Mouse (Mus musculus): ENCODE measurements around the gene Ccser2.

DNA sequence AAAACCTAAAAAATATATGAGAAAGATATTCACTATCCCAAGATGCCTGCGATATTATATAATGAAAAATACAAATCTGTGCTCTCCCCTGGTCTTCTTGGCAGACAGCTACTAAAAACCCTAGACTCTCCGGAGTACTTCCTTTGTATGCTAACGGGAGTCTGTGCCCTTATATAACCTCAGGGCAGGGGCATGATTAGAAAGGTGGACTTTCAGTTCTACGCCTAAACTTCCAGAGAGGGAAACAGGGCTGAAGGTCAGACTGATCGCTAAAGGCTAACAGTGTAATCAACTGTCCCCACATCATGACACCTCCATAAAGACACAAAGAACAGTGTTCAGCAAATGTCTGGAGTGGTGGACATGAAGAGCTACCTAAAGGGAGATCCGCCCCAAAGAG is 11.3 kb downstream of the Ccser2 start:
- TF ChIP-seq GATA1 (IDR thresholded peaks at IDR 0.05; ENCODE audit: low read length) = no peak
- no peak for TF ChIP-seq TAL1 (IDR thresholded peaks at IDR 0.05; ENCODE audit: low read length)
